Mouse (Mus musculus): ENCODE results near the gene Nbl1. TPM values are rescaled to one million over a fixed set of nuclear protein-coding genes. Genes with fewer than 3 reads are reported as not detected.

Nbl1 gene
- polyA plus RNA-seq, 1 experiment: 78.9 TPM

DNA sequence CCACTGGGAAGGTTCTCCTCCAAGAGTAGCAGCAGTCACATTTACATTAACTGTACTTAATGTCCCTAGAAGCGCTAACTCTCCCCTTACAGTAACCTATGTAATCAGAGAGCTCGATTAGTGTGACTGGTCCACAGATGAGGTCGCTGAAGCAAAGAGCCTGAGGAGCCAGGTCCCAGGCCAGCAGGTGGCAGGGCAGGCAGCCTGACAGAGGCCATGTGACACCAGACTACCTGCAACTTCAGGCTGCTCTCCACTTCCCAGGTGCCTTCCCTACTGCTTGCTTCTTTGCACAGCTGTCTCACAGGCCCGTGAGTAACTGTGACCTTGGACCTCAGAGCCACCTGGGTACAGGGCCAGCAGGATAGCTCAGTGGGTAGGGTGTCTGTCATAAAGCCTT is 58.3 kb downstream of the Nbl1 start:
- DNase-seq (ENCODE audit: extremely low spot score in 1 of 2, low spot score in 1 of 2): no peak

- DNase-seq (ENCODE audit: extremely low spot score in 1 of 2, low spot score in 1 of 2): peak in 1 of 2 experiments; percentile 47
Measured at GRCm38 (mm10) chr4:139034010-139034367, 58.8 kb downstream of the Nbl1 start.

DNA sequence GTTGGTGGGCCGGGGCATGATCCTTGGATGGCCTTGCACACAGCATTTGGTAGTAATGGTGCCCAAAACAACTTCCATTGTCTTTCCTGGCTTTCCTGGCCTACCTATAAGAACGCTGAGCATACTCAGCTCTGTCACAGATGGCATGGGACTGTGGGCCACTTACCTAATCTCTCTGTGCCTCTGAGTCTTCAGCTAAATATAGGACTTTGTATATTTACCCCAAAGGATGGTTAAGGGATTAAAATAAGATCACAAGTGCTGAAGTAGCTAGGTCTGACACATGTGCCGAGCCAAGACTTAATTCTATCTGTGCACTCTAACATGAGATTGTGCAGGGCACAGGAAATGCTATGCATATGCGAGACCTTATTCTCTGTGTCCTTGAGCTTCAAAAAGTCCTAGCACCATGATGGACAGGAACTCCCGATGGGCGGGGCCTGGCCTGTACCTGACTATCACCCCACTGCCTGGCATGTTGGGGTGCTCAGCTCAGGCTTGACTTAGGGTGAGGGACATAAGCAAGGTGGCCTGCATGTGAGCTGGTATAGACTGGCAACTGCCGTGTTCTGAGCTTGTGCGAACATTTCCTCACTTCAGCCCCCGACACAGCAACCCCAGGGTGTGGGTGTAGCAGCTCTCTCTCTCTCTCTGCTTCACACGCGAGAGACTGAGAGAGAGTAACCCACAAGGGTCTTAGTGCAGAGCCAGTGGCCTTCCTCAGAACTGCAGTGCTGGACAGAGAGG is 59.4 kb downstream of the Nbl1 start:
- peak in 1 of 2 experiments; percentile 57 for DNase-seq (ENCODE audit: extremely low spot score in 1 of 2, low spot score in 1 of 2)

DNA sequence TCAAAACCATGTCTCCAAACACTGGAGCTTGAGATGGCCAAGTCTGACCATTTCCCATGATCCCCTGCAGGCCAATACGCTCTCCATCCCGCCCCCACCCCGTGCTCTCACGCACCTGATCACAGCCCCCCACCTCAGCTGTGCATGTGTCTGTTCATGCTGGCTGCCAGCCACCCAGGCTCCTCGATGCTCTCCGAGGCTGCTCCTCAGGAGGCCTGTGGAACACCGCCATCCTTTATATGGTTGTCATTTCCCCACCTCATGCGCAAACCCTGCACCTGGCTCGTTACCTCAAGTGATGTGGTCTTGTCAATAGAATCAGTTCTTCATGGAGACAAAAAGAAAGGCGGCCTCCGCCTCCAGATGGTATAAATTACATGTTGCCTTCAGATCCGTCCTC is 60.3 kb downstream of the Nbl1 start:
- DNase-seq (ENCODE audit: extremely low spot score in 1 of 2, low spot score in 1 of 2): no peak

Other genes starting within 250 kb of the Nbl1 start
- gene Pla2g5, start 229.5 kb downstream of the Nbl1 start, polyA plus RNA-seq (2012; rRNA removed): 6.4 and 9.2 TPM in 2 replicates
- gene Gm13030, start 219.0 kb downstream of the Nbl1 start, polyA plus RNA-seq (2012; rRNA removed): not detected in 2 replicates
- gene Pla2g2e, start 215.1 kb downstream of the Nbl1 start, polyA plus RNA-seq (2012; rRNA removed): 0.19 TPM in 1 of 2 replicates, not detected in the other
- 11.3 and 13.3 TPM in 2 replicates for gene Otud3, start 179.0 kb downstream of the Nbl1 start, polyA plus RNA-seq (2012; rRNA removed)
- not detected in 2 replicates for gene Rnf186, start 125.9 kb downstream of the Nbl1 start, polyA plus RNA-seq (2012; rRNA removed)
- 3.3 and 3.4 TPM in 2 replicates for gene Tmco4, start 120.1 kb downstream of the Nbl1 start, polyA plus RNA-seq (2012; rRNA removed)
- gene Htr6, start 17.4 kb downstream of the Nbl1 start, polyA plus RNA-seq (2012; rRNA removed): 6.2 and 6.6 TPM in 2 replicates
- gene Minos1, start 38.1 kb upstream of the Nbl1 start, polyA plus RNA-seq (2012; rRNA removed): 162 and 170 TPM in 2 replicates
- 222 and 227 TPM in 2 replicates for gene Capzb, start 99.9 kb upstream of the Nbl1 start, polyA plus RNA-seq (2012; rRNA removed)
- 19.6 and 19.7 TPM in 2 replicates for gene Pqlc2, start 217.7 kb upstream of the Nbl1 start, polyA plus RNA-seq (2012; rRNA removed)
- 17.7 and 17.8 TPM in 2 replicates for gene Akr7a5, start 217.8 kb upstream of the Nbl1 start, polyA plus RNA-seq (2012; rRNA removed)

Data from frontal cortex, adult 2 months (tissue).